ENCODE assay signal across 11 mouse cellular contexts in genomic region chr6:39244066-39244465, GRCm38 (mm10). TPM values are rescaled to one million over a fixed set of nuclear protein-coding genes. Genes with fewer than 3 reads are reported as not detected.
A peak's percentile ranks its signal among the peaks of the same experiment; 100 is the strongest.
DNase-seq lines count a peak whose midpoint lies in the region; ATAC-seq and TF ChIP-seq lines count a peak whose summit lies in the region.
"Had no signal": no experiment of that assay in that cellular context is flagged by ENCODE, and none has a peak within 500 bp of the region (broad histone marks: within the 10 kb centered on the region; RNA-seq: fewer than 3 reads in every experiment).

No protein-coding gene starts in this region.

- no peak overlapping the region for H3K9ac ChIP-seq in lung, postnatal 0 days (replicated peaks; ENCODE audit: low read depth)

- ATAC-seq in lung, postnatal 0 days: no peak

- no peak overlapping the region for H3K4me2 ChIP-seq in lung, postnatal 0 days (replicated peaks; ENCODE audit: low read depth, low read length)
- peak overlapping the region; percentile 68 for H3K4me2 ChIP-seq in myocyte (ENCODE audit: low read depth)

- peak; percentile 38 to 39 for DNase-seq in cerebellum, postnatal 10 days
- DNase-seq in cerebellum, postnatal 36 days: no peak
- DNase-seq in lung, postnatal 0 days (ENCODE audit: low spot score): peak; percentile 52
- DNase-seq in lung, postnatal 4 days: no peak
- DNase-seq in ovary, postnatal 14 days (ENCODE audit: low spot score): no peak
- no peak for DNase-seq in gastrocnemius, postnatal 25 days
- DNase-seq: B cell, adult 2 months; cerebellum, adult 2 months; liver, postnatal 0 days had no signal

- no peak overlapping the region for H3K4me3 ChIP-seq in lung, postnatal 0 days (ENCODE audit: low read depth, low read length)
- H3K4me3 ChIP-seq in embryonic fibroblast, embryonic 13.5 days (ENCODE audit: insufficient read depth, low read length): no peak overlapping the region
- H3K4me3 ChIP-seq in myocyte: no peak overlapping the region

- no peaks in the 10 kb centered on the region for H3K79me2 ChIP-seq in myocyte (ENCODE audit: control insufficient read depth, insufficient read depth)

- no peaks in the 10 kb centered on the region for H3K36me3 ChIP-seq in lung, postnatal 0 days (ENCODE audit: insufficient read depth, low read length)
- no peaks in the 10 kb centered on the region for H3K36me3 ChIP-seq in myocyte (ENCODE audit: control insufficient read depth, insufficient read depth)

- no peak for TF ChIP-seq CTCF in lung, postnatal 0 days (IDR thresholded peaks at IDR 0.05)
- TF ChIP-seq CTCF in embryonic fibroblast, embryonic 13.5 days (IDR thresholded peaks at IDR 0.05; ENCODE audit: borderline replicate concordance, insufficient read depth, low read length): no peak

- no peaks in the 10 kb centered on the region for H3K9me3 ChIP-seq in lung, postnatal 0 days (ENCODE audit: low read length)

- 41% methylated on average over 9 of the region's 9 CpGs for WGBS in lung, postnatal 0 days

- TF ChIP-seq POLR2A in embryonic fibroblast, embryonic 13.5 days (IDR thresholded peaks at IDR 0.05; ENCODE audit: low read depth, low read length): no peak
- no peak for TF ChIP-seq POLR2A in myocyte (IDR thresholded peaks at IDR 0.05; ENCODE audit: insufficient read length, low read depth)

- H3ac ChIP-seq in myocyte (ENCODE audit: control insufficient read depth, insufficient read length): no peak overlapping the region

- no peaks in the 10 kb centered on the region for H3K27me3 ChIP-seq in lung, postnatal 0 days (replicated peaks; ENCODE audit: insufficient read depth, low read length)
- H3K27me3 ChIP-seq in myocyte (ENCODE audit: control insufficient read depth, insufficient read depth, insufficient read length): no peaks in the 10 kb centered on the region

- H3K4me1 ChIP-seq in lung, postnatal 0 days (ENCODE audit: insufficient read depth, low read depth, low read length): peaks cover 19% of the 10 kb centered on the region; the same call in 1 of the 2 replicates
- H3K4me1 ChIP-seq in embryonic fibroblast, embryonic 13.5 days (ENCODE audit: control insufficient read depth, insufficient read depth, low read length): peaks cover 8% of the 10 kb centered on the region

- TF ChIP-seq EP300 in lung, postnatal 0 days (IDR thresholded peaks at IDR 0.05): no peak

- H3K27ac ChIP-seq in lung, postnatal 0 days (ENCODE audit: low read length): peak overlapping the region; percentile 81
- peak overlapping the region; percentile 68 for H3K27ac ChIP-seq in embryonic fibroblast, embryonic 13.5 days (ENCODE audit: insufficient read depth, low read length)

TF ChIP-seq in myocyte, 11 proteins besides CTCF, POLR2A, EP300 and RAD21:
- TF ChIP-seq CEBPB (IDR thresholded peaks at IDR 0.05; ENCODE audit: insufficient read depth, poor library complexity, severe bottlenecking) (no peak), USF1 (IDR thresholded peaks at IDR 0.05; ENCODE audit: low read depth) (no peak), E2F4 (IDR thresholded peaks at IDR 0.05; ENCODE audit: insufficient read depth) (no peak), SRF (IDR thresholded peaks at IDR 0.05; ENCODE audit: control insufficient read depth, insufficient read length, low read depth) (no peak), MYOD1 (IDR thresholded peaks at IDR 0.05; ENCODE audit: control insufficient read depth in 1 of 3, insufficient read length in 2 of 3, low read depth in 2 of 3) (no peak), TCF12 (IDR thresholded peaks at IDR 0.05; ENCODE audit: insufficient read depth, poor library complexity, severe bottlenecking) (no peak), POLR2AphosphoS2 (IDR thresholded peaks at IDR 0.05; ENCODE audit: insufficient read length, low read depth) (no peak), REST (IDR thresholded peaks at IDR 0.05; ENCODE audit: insufficient read depth, insufficient read length) (no peak), TCF3 (IDR thresholded peaks at IDR 0.05; ENCODE audit: insufficient read length, low read depth) (no peak)
TF ChIP-seq in myocyte: peak in this region for 0.

RNA-seq across cellular contexts. Expression of gene Kdm7a, which starts 37.5 kb away (rescaled TPM):
- 5.1 and 6.7 TPM in 2 replicates for polyA plus RNA-seq in lung, postnatal 0 days (2015; fragmentation: Nextera tagmentation; extraction: Ambion mirVana)
- 6.4 and 9.4 TPM in 2 replicates for polyA plus RNA-seq in embryonic fibroblast, embryonic 13.5 days (2011; ENCODE audit: insufficient read length, low read depth, missing spikeins)
- 2.8 TPM for polyA plus RNA-seq in myocyte (2012; fragmentation: generic; extraction: Trizol)
- total RNA-seq in gastrocnemius, postnatal 25 days (2021): 10 to 100 TPM; 18.6 to 19.2 TPM

Comparison
In these comparisons a context has a peak if more than half of its experiments do, and no peak if none do; other contexts are left out.
1. DNase-seq: peak in cerebellum, postnatal 10 days (2 of 2) and lung, postnatal 0 days (single experiment); none in cerebellum, postnatal 36 days (0 of 2), lung, postnatal 4 days (0 of 2), ovary, postnatal 14 days (single experiment) and gastrocnemius, postnatal 25 days (single experiment).